Mouse (Mus musculus) c-Kit-positive CD71-positive TER-119-negative erythroid progenitor cells, embryonic 14.5 days (primary cell): ENCODE measurements at regions not wholly inside any gene's neighbourhood (a gene's known extent, or its start where the extent isn't known, plus 50 kb on each side); places are given as distances from the start of the nearest gene placed in this dataset.

Source experiments
- DNase-seq: peaks from one replicate; pipeline ENCODE4 v3.0.0-alpha.2; 2013; ENCODE audit warnings: low read depth

DNA sequence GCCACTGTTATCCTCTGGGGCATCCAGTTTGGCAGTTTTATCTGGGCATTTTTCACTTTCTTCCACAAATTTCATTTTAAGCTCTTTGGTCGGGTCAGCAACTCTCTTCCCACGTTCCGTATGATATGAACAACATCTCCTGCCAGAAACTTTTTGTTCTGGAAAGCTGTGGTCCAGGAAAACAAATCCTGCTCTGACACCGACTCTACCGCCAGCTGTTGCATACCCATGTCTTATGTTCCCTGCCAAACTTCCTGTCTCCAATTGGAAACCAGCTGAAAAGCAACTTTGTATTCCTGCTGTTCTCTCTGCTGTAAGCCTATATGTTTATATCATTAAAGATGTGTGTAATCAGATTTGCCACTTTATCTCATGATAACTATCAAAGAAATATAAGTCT lies 551.6 kb upstream of the Kirrel3 start:
- no peak for DNase-seq

DNA sequence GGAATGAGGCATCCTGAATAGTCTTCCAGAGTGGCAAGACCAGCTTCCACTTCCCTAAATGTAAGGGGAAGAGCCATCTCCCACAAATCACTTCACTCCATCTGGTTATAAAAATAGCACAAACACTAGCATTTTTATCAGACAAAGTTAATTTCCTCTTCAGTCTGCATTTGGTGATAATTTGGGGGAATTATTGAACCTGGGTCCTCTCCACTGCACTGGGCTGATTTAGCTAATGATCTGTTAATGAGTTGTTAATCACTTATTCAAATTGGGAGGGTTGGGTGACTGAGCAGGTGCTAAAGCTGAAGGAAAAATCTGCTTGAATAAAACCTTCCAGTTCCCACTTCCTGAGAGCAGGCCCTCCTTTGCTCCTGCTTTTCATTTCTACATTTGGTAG lies 531.4 kb upstream of the Kirrel3 start:
- no peak for DNase-seq
